ENCODE assay signal across 14 mouse cellular contexts in genomic region chr2:159080784-159081544, GRCm38 (mm10).
DNase-seq lines count a peak whose midpoint lies in the region; ATAC-seq and TF ChIP-seq lines count a peak whose summit lies in the region.
"Had no signal": no experiment of that assay in that cellular context is flagged by ENCODE, and none has a peak within 500 bp of the region (broad histone marks: within the 10 kb centered on the region; RNA-seq: fewer than 3 reads in every experiment).

No protein-coding gene starts in this region.

- no peak overlapping the region for H3K9ac ChIP-seq in lung, postnatal 0 days (replicated peaks; ENCODE audit: low read depth)
- no peak overlapping the region for H3K9ac ChIP-seq in midbrain, embryonic 14.5 days (replicated peaks; ENCODE audit: low read length)
- H3K9ac ChIP-seq in kidney, embryonic 15.5 days: no peak overlapping the region
- H3K9ac ChIP-seq: embryonic facial prominence, embryonic 15.5 days had no signal

- 53% methylated on average over 19 of the region's 19 CpGs for WGBS in lung, postnatal 0 days
- 53% methylated on average over 19 of the region's 19 CpGs for WGBS in midbrain, embryonic 14.5 days
- 86% methylated on average over 19 of the region's 19 CpGs for WGBS in kidney, embryonic 15.5 days
- WGBS in kidney, adult 2 months: 87% methylated on average over 19 of the region's 19 CpGs

- H3K4me2 ChIP-seq in lung, postnatal 0 days (replicated peaks; ENCODE audit: low read depth, low read length): no peak overlapping the region
- H3K4me2 ChIP-seq in midbrain, embryonic 14.5 days (ENCODE audit: low read length): 0 out of 2 replicates have a peak overlapping the region, but pooled peaks have one; percentile 10
- no peak overlapping the region for H3K4me2 ChIP-seq in kidney, embryonic 15.5 days
- H3K4me2 ChIP-seq: embryonic facial prominence, embryonic 15.5 days had no signal

- H3K4me1 ChIP-seq in lung, postnatal 0 days (ENCODE audit: insufficient read depth, low read depth, low read length): no peaks in the 10 kb centered on the region
- H3K4me1 ChIP-seq in midbrain, embryonic 14.5 days (ENCODE audit: control insufficient read depth, insufficient read depth, low read length): no peaks in the 10 kb centered on the region
- H3K4me1 ChIP-seq in kidney, embryonic 15.5 days: no peaks in the 10 kb centered on the region
- H3K4me1 ChIP-seq in kidney, adult 2 months (ENCODE audit: control insufficient read depth, insufficient read depth, low read length): no peaks in the 10 kb centered on the region
- H3K4me1 ChIP-seq: embryonic facial prominence, embryonic 15.5 days had no signal

- peak; percentile 70 for ATAC-seq in lung, postnatal 0 days
- no peak for ATAC-seq in midbrain, embryonic 14.5 days (ENCODE audit: low FRiP score, low TSS enrichment)
- no peak for ATAC-seq in kidney, embryonic 15.5 days (replicated peaks; ENCODE audit: low FRiP score)

- H3K9me3 ChIP-seq in lung, postnatal 0 days (ENCODE audit: low read length): no peaks in the 10 kb centered on the region
- no peaks in the 10 kb centered on the region for H3K9me3 ChIP-seq in midbrain, embryonic 14.5 days (ENCODE audit: control insufficient read depth, low read length)
- no peaks in the 10 kb centered on the region for H3K9me3 ChIP-seq in kidney, embryonic 15.5 days (replicated peaks)
- H3K9me3 ChIP-seq: embryonic facial prominence, embryonic 15.5 days had no signal

- no peak for TF ChIP-seq CTCF in lung, postnatal 0 days (IDR thresholded peaks at IDR 0.05)
- no peak for TF ChIP-seq CTCF in kidney, adult 2 months (conservative IDR thresholded peaks at IDR 0.05; ENCODE audit: insufficient read depth, insufficient read length, low read depth, low read length)

- H3K36me3 ChIP-seq in lung, postnatal 0 days (ENCODE audit: insufficient read depth, low read length): no peaks in the 10 kb centered on the region
- no peaks in the 10 kb centered on the region for H3K36me3 ChIP-seq in midbrain, embryonic 14.5 days (ENCODE audit: control insufficient read depth, insufficient read depth, low read length)
- no peaks in the 10 kb centered on the region for H3K36me3 ChIP-seq in kidney, embryonic 15.5 days
- H3K36me3 ChIP-seq in kidney, adult 2 months (ENCODE audit: control insufficient read depth, insufficient read depth, low read length): no peaks in the 10 kb centered on the region
- H3K36me3 ChIP-seq: embryonic facial prominence, embryonic 15.5 days; G1E had no signal

- no peak for TF ChIP-seq POLR2A in kidney, adult 2 months (IDR thresholded peaks at IDR 0.05; ENCODE audit: low read depth, low read length)

- H3K27ac ChIP-seq in lung, postnatal 0 days (ENCODE audit: low read length): no peak overlapping the region
- H3K27ac ChIP-seq in midbrain, embryonic 14.5 days (replicated peaks; ENCODE audit: low read depth, low read length): no peak overlapping the region
- H3K27ac ChIP-seq in kidney, embryonic 15.5 days: no peak overlapping the region
- H3K27ac ChIP-seq in kidney, adult 2 months (ENCODE audit: insufficient read depth, low read depth, low read length): no peak overlapping the region
- H3K27ac ChIP-seq: embryonic facial prominence, embryonic 15.5 days had no signal

- DNase-seq in cerebellum, postnatal 10 days: peak; percentile 24 to 28
- no peak for DNase-seq in cerebellum, adult 9-10 months
- DNase-seq in lung, postnatal 0 days (ENCODE audit: low spot score): peak; percentile 74
- DNase-seq in lung, postnatal 14 days: no peak
- peak; percentile 6 to 31 for DNase-seq in frontal cortex, postnatal 36 days (ENCODE audit: low spot score in 2 of 2)
- peak; percentile 52 for DNase-seq in midbrain, embryonic 14.5 days
- DNase-seq in kidney, adult 2 months: no peak
- DNase-seq: cerebellum, adult 18-20 months; heart, postnatal 4 days; kidney, postnatal 36 days; thymus, postnatal 4 days had no signal

- H3K4me3 ChIP-seq in lung, postnatal 0 days (ENCODE audit: low read depth, low read length): no peak overlapping the region
- H3K4me3 ChIP-seq in midbrain, embryonic 14.5 days (replicated peaks; ENCODE audit: low read depth, low read length): no peak overlapping the region
- no peak overlapping the region for H3K4me3 ChIP-seq in kidney, embryonic 15.5 days (replicated peaks)
- H3K4me3 ChIP-seq in kidney, adult 2 months (ENCODE audit: insufficient read depth, low read depth, low read length): no peak overlapping the region
- H3K4me3 ChIP-seq: embryonic facial prominence, embryonic 15.5 days had no signal

- no peaks in the 10 kb centered on the region for H3K27me3 ChIP-seq in lung, postnatal 0 days (replicated peaks; ENCODE audit: insufficient read depth, low read length)
- H3K27me3 ChIP-seq in midbrain, embryonic 14.5 days (ENCODE audit: control insufficient read depth, insufficient read depth, low read length): no peaks in the 10 kb centered on the region
- H3K27me3 ChIP-seq in kidney, embryonic 15.5 days: no peaks in the 10 kb centered on the region
- no peaks in the 10 kb centered on the region for H3K27me3 ChIP-seq in kidney, adult 2 months (replicated peaks; ENCODE audit: control insufficient read depth, insufficient read depth, low read length)
- H3K27me3 ChIP-seq: embryonic facial prominence, embryonic 15.5 days had no signal

- TF ChIP-seq EP300 in lung, postnatal 0 days (IDR thresholded peaks at IDR 0.05): peak; percentile 81

Comparison
In these comparisons a context has a peak if more than half of its experiments do, and no peak if none do; other contexts are left out.
1. DNase-seq: peak in cerebellum, postnatal 10 days (2 of 2), lung, postnatal 0 days (single experiment), frontal cortex, postnatal 36 days (2 of 2) and midbrain, embryonic 14.5 days (single experiment); none in cerebellum, adult 9-10 months (single experiment), lung, postnatal 14 days (single experiment) and kidney, adult 2 months (single experiment).